Mouse (Mus musculus): ENCODE data around the gene Mad1l1.

Mad1l1 gene

GRCm38 (mm10) chr5:140176370-140176769 is 145.0 kb downstream of the Mad1l1 start:
- no peak for DNase-seq (ENCODE audit: low spot score)

DNA sequence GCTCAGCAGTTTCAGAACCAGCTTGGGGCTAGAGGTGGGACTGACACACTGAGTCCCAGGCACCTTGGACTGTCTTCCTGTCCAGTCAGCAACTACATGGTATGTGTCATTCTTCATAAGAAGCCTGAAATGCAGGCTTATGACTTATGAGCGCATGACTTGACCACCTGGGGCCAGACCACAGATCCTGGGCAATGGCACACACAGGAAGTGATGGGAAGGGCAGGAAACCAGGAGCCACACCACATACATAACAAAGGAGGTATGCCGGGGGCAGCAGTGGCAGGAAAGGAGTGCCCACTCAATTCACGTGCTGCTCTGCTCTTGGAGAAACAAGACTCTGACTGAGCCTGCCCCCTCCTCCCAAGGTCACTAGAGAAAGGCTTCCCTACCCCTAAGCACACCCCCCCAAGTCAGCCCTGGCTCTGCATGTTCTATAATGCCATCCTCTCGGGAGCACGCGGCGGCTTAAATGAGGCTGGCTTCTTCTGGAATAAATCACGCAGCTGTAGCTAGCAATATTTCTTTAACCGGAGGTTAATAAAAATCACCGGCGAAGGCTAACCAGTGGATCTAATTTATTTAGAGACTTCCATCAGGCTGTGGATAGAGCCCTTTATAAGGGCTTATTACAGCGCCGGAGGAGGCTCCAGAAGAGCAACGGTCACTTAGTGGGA is 146.4 kb downstream of the Mad1l1 start:
- no peak for DNase-seq (ENCODE audit: low spot score)

GRCm38 (mm10) chr5:140174066-140174465 is 147.3 kb downstream of the Mad1l1 start:
- DNase-seq (ENCODE audit: low spot score), result no peak

- DNase-seq (ENCODE audit: low spot score), result no peak
Measured at GRCm38 (mm10) chr5:140173181-140173580, 148.2 kb downstream of the Mad1l1 start.

GRCm38 (mm10) chr5:140171710-140172109 is 149.6 kb downstream of the Mad1l1 start:
- no peak for DNase-seq (ENCODE audit: low spot score)

DNA sequence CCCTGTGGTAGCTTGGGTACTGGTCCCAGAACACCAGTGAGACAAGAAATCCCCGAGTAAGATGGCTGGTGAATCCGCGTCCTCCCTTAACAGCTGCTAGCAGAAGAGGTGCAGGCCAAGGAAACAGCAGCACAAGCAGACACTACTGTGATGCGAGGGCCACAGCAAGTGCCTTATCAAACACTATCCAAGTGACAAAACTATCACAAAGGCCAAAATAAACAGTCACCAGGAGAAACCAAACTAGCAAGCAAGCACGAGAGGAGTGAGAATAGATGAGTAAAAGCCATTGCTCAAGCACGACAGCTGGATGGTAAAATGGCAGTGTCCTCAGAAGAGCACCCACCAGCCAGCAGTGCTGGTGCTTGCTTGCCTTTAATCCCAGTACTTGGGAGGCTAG is 153.8 kb downstream of the Mad1l1 start:
- no peak for DNase-seq (ENCODE audit: low spot score)

DNA sequence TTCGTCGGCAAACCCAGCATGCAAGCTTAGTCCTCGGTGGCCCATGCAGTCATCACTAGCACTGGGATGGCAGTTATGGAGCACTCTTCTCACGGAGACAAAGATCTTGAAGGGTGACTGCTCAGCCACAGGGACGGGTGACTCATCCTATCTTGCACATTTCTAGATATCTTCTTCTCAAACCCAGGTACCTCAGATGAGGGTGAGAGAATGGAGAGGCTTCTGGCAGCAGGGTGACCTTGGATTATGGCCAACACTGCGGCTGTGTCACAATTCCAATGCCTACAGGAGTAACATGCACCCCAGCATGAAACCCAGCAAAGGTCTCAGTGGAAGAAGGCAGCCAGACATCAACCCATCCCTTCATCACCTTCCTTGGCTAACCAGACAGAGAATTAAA is 154.3 kb downstream of the Mad1l1 start:
- DNase-seq (ENCODE audit: low spot score), result no peak

- no peak for DNase-seq (ENCODE audit: low spot score)
Measured at GRCm38 (mm10) chr5:140163947-140164346, 157.4 kb downstream of the Mad1l1 start.

DNA sequence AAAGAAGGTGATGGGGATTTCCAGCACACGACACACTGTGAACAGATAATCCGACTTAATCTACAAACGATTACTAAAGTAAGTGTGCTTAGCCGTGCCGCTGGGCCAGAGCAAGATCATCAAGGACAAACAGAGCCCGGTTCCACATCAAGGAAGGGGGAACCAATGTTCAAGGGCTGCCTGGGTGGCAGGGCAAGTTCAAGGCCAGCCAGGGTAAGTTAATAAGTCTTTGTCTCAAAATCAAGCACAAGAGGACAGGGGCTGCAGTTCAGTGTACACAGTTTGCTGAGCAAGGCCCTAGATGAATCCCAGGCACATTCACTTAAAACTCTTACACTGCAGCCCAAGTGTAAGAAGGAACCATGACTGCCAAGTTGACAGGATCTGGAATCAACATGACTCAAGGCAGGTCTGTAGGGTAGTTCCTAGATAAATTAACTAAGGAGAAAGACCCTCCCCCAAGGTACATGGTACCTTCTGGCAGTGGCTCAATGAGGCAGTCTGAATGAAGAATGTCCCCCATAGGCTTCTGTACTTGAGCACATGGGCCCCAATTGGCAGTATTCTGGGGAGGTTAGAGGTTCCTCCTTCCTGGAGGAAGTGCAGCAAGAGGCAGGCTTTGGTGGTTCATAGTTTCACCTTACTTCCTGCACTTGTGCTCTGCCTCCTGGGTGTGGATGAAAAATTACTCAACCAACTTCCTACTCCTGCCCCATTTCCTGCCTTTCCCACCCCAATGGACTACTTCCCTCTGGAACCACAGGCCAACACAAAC is 159.1 kb downstream of the Mad1l1 start:
- no peak for DNase-seq (ENCODE audit: low spot score)

GRCm38 (mm10) chr5:140159007-140159406 is 162.3 kb downstream of the Mad1l1 start:
- DNase-seq (ENCODE audit: low spot score), result no peak

DNA sequence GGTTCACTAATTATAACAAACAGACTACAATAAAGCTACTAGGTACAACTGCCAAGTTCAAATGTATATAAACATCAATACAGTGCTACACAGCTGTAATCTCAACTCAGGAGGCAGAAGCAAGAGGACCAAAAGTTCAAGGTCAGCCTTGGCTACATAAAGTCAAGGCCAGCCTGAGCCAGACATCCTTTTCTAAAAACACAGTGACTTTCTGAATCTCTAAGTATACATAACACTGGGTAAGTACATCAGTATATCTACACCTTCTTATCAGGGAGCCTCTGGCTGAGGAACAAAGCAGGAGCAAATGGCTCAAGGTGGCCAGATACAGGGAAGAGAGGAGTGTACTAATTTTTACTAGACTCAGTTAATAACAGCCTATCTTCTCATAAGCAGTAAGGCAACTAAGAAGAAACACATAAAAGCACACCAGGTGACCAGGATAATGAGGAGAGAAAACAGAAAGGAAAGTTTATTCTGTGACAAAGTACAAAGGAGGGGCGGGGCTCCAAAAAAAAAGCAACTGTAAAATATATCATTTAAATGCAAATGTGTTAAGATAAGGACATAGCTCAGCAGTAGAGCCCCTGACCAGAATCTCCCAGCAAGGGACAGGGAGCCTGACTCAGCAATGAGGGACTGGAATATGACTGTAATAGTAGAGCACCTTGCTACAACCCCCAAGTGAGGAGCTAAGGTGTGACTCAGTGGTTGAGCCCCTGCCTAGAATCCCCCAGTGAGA is 163.3 kb downstream of the Mad1l1 start:
- no peak for DNase-seq (ENCODE audit: low spot score)

GRCm38 (mm10) chr5:140154166-140154565 is 167.2 kb downstream of the Mad1l1 start:
- no peak for DNase-seq (ENCODE audit: low spot score)

- no peak for DNase-seq (ENCODE audit: low spot score)
Measured at GRCm38 (mm10) chr5:140151871-140152270, 169.5 kb downstream of the Mad1l1 start.

- peak; percentile 64 for DNase-seq (ENCODE audit: low spot score)
Measured at GRCm38 (mm10) chr5:140151180-140151579, 170.2 kb downstream of the Mad1l1 start.

DNA sequence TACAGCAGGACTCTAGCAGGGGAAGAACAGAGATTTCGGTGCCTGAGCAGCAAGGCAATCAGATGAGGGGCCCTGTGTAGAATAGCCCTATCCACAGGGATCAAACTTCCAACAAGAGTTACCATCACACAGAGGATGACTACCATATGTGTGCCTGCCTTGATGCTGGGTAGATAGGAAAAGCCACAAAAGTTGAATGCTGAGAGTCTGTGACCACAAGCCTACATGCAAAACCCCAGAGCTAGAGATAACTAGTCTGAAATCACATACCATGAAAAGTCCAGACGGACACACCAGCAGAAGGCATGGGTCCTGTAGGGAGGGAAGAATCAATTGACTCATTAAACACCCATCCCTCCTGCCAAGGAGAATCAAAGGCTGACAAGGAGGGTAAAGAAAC is 170.7 kb downstream of the Mad1l1 start:
- no peak for DNase-seq (ENCODE audit: low spot score)

DNA sequence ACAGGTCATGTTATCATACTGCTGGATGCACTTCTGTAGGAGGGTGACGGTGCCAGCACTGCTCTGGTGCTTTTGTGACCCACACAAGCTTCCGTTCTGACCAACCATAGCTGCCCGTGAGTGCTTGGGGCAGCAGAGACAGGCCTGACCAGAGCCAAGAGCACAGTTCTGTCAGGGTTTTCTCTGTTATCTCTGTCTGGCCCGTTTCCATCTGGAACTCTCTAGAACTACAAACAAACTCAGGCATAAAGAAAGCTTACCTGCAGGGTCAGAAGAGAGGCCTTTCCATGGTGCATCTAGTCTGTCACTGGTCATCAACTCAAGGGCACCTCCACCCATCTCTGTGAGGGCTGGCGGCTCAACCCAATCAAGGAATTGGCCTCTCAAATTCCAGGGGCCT is 171.2 kb downstream of the Mad1l1 start:
- DNase-seq (ENCODE audit: low spot score), result no peak

DNA sequence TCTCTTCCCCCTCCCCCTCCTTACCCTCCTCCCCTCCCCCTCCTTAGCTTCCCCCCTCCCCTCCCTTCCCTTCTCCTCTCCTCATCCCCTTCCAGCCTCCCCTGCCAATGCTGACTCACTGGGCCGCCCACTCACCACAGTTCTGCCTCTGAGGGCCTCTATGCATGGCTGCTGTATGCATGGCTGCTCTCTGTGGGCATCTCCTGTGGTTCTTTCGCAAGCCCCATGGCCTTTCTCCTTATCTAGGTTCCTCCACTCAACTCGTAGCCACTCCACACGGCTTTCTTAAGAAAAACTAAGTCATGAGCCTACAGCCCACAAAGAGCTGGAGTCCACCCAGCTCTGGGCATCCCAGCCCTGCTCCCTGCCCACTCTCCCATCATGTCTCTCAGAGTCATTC is 172.1 kb downstream of the Mad1l1 start:
- peak; percentile 32 for DNase-seq (ENCODE audit: low spot score)

- no peak for DNase-seq (ENCODE audit: low spot score)
Measured at GRCm38 (mm10) chr5:140143541-140143940, 177.8 kb downstream of the Mad1l1 start.

DNA sequence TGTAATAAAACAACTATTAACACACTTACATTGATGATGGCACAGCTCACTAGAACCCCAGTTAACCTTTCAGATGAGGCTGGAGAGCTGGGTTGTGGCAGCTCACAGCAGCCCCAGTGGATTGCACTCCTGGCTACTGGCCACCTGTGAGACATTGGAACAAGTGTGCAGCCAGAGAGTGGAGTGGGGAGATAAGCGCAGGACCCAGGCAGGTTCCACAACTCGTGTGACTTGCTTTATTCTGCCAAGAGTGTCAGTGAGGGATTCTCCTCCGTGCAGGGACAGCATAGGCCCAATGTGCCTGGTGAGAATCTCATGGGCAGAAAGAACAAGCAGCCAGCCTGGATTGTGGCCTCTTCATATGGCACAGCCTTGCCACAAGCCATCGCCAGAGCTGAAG is 180.0 kb downstream of the Mad1l1 start:
- no peak for DNase-seq (ENCODE audit: low spot score)

- DNase-seq (ENCODE audit: low spot score), result peak; percentile 47
Measured at GRCm38 (mm10) chr5:140140214-140140613, 181.1 kb downstream of the Mad1l1 start.

DNA sequence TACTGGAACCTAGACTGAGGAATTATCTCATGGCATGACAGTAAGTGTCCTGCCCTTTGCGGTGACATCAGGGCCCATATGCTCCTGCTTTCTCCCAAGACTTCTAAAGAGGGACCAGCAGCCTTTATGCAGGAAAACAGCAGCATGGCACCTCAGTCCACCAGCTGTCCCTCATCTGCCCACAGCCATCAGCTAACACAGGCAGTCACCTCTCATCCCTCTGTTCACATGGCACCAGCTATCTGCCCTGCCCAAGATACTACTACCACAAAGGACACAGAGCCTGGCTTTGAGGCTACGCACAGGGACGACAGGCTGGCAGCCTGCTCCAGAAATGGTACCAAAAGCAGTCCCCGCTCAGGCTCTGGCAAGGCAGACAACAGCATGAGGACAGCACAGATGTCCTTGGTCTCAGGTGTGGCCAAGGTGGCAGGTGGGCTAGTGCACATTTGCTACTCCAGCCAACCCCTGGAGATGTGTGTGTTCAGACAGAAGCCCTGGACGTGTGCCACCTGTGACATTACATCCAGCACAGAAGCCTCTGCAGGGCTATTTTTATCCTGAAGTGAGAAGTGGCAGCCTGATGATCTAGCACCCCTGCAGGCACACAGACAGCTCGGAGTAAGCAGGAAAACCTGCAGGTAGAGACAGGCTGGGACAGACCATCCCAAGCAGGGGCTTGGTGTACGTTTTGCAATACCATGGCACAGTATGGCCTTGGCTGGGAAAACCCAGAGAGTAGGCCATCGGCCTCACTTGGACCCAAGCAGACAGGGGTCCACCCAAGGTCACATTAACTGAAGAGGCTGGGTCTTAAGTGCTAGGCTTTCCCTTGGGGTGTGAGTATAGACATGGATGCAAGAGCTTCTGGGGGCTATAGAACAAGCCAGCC is 185.4 kb downstream of the Mad1l1 start:
- DNase-seq (ENCODE audit: low spot score), result no peak

GRCm38 (mm10) chr5:140134021-140134420 is 187.3 kb downstream of the Mad1l1 start:
- DNase-seq (ENCODE audit: low spot score), result no peak
